Mouse (Mus musculus): Measurements from ENCODE around the gene Lrfn2. TPM values are rescaled to one million over a fixed set of nuclear protein-coding genes. Genes with fewer than 3 reads are reported as not detected.
A peak's percentile ranks its signal among the peaks of the same experiment; 100 is the strongest.

Gene Lrfn2
- polyA plus RNA-seq, 1 experiment from 2014 or later: 1.1 TPM

- H3K4me3 ChIP-seq (ENCODE audit: low read depth, low read length): no peak overlapping the region
- ATAC-seq (replicated peaks; ENCODE audit: low FRiP score): no peak
- H3K27ac ChIP-seq (ENCODE audit: low read depth, low read length): no peak overlapping the region
- H3K9me3 ChIP-seq (ENCODE audit: control insufficient read depth, low read length): no peaks in the 10 kb centered on the region
- no peak for DNase-seq (ENCODE audit: low spot score)
- no peak overlapping the region for H3K4me2 ChIP-seq (ENCODE audit: low read depth, low read length, severe bottlenecking)
- H3K4me1 ChIP-seq (replicated peaks; ENCODE audit: control insufficient read depth, insufficient read depth, low read length): peaks cover 2% of the 10 kb centered on the region; the same call in 1 of the 2 replicates
- no peaks in the 10 kb centered on the region for H3K36me3 ChIP-seq (ENCODE audit: control insufficient read depth, insufficient read depth, low read length)
- WGBS: 71% methylated on average over 6 of the region's 6 CpGs
- H3K9ac ChIP-seq (ENCODE audit: low read length): no peak overlapping the region; the same call in 1 of the 2 replicates
- H3K27me3 ChIP-seq (ENCODE audit: control insufficient read depth, insufficient read depth, low read length): no peaks in the 10 kb centered on the region
Measured at GRCm38 (mm10) chr17:49035052-49035451, 102.9 kb downstream of the Lrfn2 start.

- H3K4me1 ChIP-seq (replicated peaks; ENCODE audit: control insufficient read depth, insufficient read depth, low read length): no peaks in the 10 kb centered on the region
- H3K36me3 ChIP-seq (ENCODE audit: control insufficient read depth, insufficient read depth, low read length): no peaks in the 10 kb centered on the region
- no peak for DNase-seq (ENCODE audit: low spot score)
- no peak overlapping the region for H3K9ac ChIP-seq (ENCODE audit: low read length)
- H3K4me2 ChIP-seq (ENCODE audit: low read depth, low read length, severe bottlenecking): no peak overlapping the region
- H3K9me3 ChIP-seq (ENCODE audit: control insufficient read depth, low read length): no peaks in the 10 kb centered on the region
- ATAC-seq (replicated peaks; ENCODE audit: low FRiP score): no peak
- H3K27me3 ChIP-seq (ENCODE audit: control insufficient read depth, insufficient read depth, low read length): no peaks in the 10 kb centered on the region
- no peak overlapping the region for H3K4me3 ChIP-seq (ENCODE audit: low read depth, low read length)
- 78% methylated on average over 8 of the region's 8 CpGs for WGBS
- no peak overlapping the region for H3K27ac ChIP-seq (ENCODE audit: low read depth, low read length)
Measured at GRCm38 (mm10) chr17:49037163-49037950, 105.2 kb downstream of the Lrfn2 start.

GRCm38 (mm10) chr17:49043806-49044640 is 111.8 kb downstream of the Lrfn2 start:
- H3K27me3 ChIP-seq (ENCODE audit: control insufficient read depth, insufficient read depth, low read length): no peaks in the 10 kb centered on the region
- H3K4me3 ChIP-seq (ENCODE audit: low read depth, low read length): no peak overlapping the region
- H3K4me2 ChIP-seq (ENCODE audit: low read depth, low read length, severe bottlenecking): 0 out of 2 replicates have a peak overlapping the region, but pooled peaks have one; percentile 11
- no peaks in the 10 kb centered on the region for H3K9me3 ChIP-seq (ENCODE audit: control insufficient read depth, low read length)
- no peak overlapping the region; the same call in 1 of the 2 replicates for H3K27ac ChIP-seq (ENCODE audit: low read depth, low read length)
- no peak overlapping the region for H3K9ac ChIP-seq (ENCODE audit: low read length)
- ATAC-seq (replicated peaks; ENCODE audit: low FRiP score) (peak; percentile 93), DNase-seq (ENCODE audit: low spot score) (peak; percentile 65)
- H3K4me1 ChIP-seq (replicated peaks; ENCODE audit: control insufficient read depth, insufficient read depth, low read length): peaks cover 12% of the 10 kb centered on the region; the same call in 1 of the 2 replicates
- H3K36me3 ChIP-seq (ENCODE audit: control insufficient read depth, insufficient read depth, low read length): no peaks in the 10 kb centered on the region
- WGBS: 13% methylated on average over 11 of the region's 11 CpGs

- Histone ChIP-seq H3K36me3 (ENCODE audit: control insufficient read depth, insufficient read depth, low read length) (no peaks in the 10 kb centered on the region), H3K27me3 (ENCODE audit: control insufficient read depth, insufficient read depth, low read length) (no peaks in the 10 kb centered on the region), H3K27ac (ENCODE audit: low read depth, low read length) (no peak overlapping the region), H3K9me3 (ENCODE audit: control insufficient read depth, low read length) (no peaks in the 10 kb centered on the region), H3K4me3 (ENCODE audit: low read depth, low read length) (no peak overlapping the region), H3K4me1 (replicated peaks; ENCODE audit: control insufficient read depth, insufficient read depth, low read length) (peaks cover 12% of the 10 kb centered on the region; the same call in 1 of the 2 replicates), H3K9ac (ENCODE audit: low read length) (no peak overlapping the region), H3K4me2 (ENCODE audit: low read depth, low read length, severe bottlenecking) (no peak overlapping the region)
- WGBS: 77% methylated on average over 4 of the region's 4 CpGs
- no peak for ATAC-seq (replicated peaks; ENCODE audit: low FRiP score)
- no peak for DNase-seq (ENCODE audit: low spot score)
Measured at GRCm38 (mm10) chr17:49047921-49048320, 115.7 kb downstream of the Lrfn2 start.

GRCm38 (mm10) chr17:49051231-49051630 is 119.1 kb downstream of the Lrfn2 start:
- H3K4me1 ChIP-seq (replicated peaks; ENCODE audit: control insufficient read depth, insufficient read depth, low read length): no peaks in the 10 kb centered on the region
- WGBS: 92% methylated on average over 11 of the region's 11 CpGs
- no peak overlapping the region for H3K27ac ChIP-seq (ENCODE audit: low read depth, low read length)
- H3K4me3 ChIP-seq (ENCODE audit: low read depth, low read length): no peak overlapping the region
- no peak overlapping the region for H3K4me2 ChIP-seq (ENCODE audit: low read depth, low read length, severe bottlenecking)
- H3K9ac ChIP-seq (ENCODE audit: low read length): no peak overlapping the region
- ATAC-seq (replicated peaks; ENCODE audit: low FRiP score): no peak
- H3K36me3 ChIP-seq (ENCODE audit: control insufficient read depth, insufficient read depth, low read length): no peaks in the 10 kb centered on the region
- DNase-seq (ENCODE audit: low spot score): no peak
- H3K9me3 ChIP-seq (ENCODE audit: control insufficient read depth, low read length): no peaks in the 10 kb centered on the region
- H3K27me3 ChIP-seq (ENCODE audit: control insufficient read depth, insufficient read depth, low read length): no peaks in the 10 kb centered on the region

GRCm38 (mm10) chr17:49061141-49061540 is 129.0 kb downstream of the Lrfn2 start:
- 87% methylated on average over 8 of the region's 8 CpGs for WGBS
- H3K4me2 ChIP-seq (ENCODE audit: low read depth, low read length, severe bottlenecking): no peak overlapping the region
- H3K9ac ChIP-seq (ENCODE audit: low read length): no peak overlapping the region
- no peak overlapping the region for H3K27ac ChIP-seq (ENCODE audit: low read depth, low read length)
- no peak overlapping the region for H3K4me3 ChIP-seq (ENCODE audit: low read depth, low read length)
- ATAC-seq (replicated peaks; ENCODE audit: low FRiP score): no peak
- H3K36me3 ChIP-seq (ENCODE audit: control insufficient read depth, insufficient read depth, low read length): no peaks in the 10 kb centered on the region
- no peaks in the 10 kb centered on the region for H3K27me3 ChIP-seq (ENCODE audit: control insufficient read depth, insufficient read depth, low read length)
- H3K9me3 ChIP-seq (ENCODE audit: control insufficient read depth, low read length): no peaks in the 10 kb centered on the region
- DNase-seq (ENCODE audit: low spot score): no peak
- no peaks in the 10 kb centered on the region for H3K4me1 ChIP-seq (replicated peaks; ENCODE audit: control insufficient read depth, insufficient read depth, low read length)

GRCm38 (mm10) chr17:49063789-49064188 is 131.6 kb downstream of the Lrfn2 start:
- DNase-seq (ENCODE audit: low spot score): no peak
- no peak overlapping the region for H3K4me2 ChIP-seq (ENCODE audit: low read depth, low read length, severe bottlenecking)
- H3K27me3 ChIP-seq (ENCODE audit: control insufficient read depth, insufficient read depth, low read length): no peaks in the 10 kb centered on the region
- H3K36me3 ChIP-seq (ENCODE audit: control insufficient read depth, insufficient read depth, low read length): no peaks in the 10 kb centered on the region
- H3K4me3 ChIP-seq (ENCODE audit: low read depth, low read length): no peak overlapping the region
- 45% methylated on average over 3 of the region's 3 CpGs for WGBS
- no peak overlapping the region for H3K27ac ChIP-seq (ENCODE audit: low read depth, low read length)
- no peak overlapping the region for H3K9ac ChIP-seq (ENCODE audit: low read length)
- no peaks in the 10 kb centered on the region for H3K4me1 ChIP-seq (replicated peaks; ENCODE audit: control insufficient read depth, insufficient read depth, low read length)
- H3K9me3 ChIP-seq (ENCODE audit: control insufficient read depth, low read length): no peaks in the 10 kb centered on the region
- no peak for ATAC-seq (replicated peaks; ENCODE audit: low FRiP score)

GRCm38 (mm10) chr17:49064526-49064925 is 132.3 kb downstream of the Lrfn2 start:
- H3K9ac ChIP-seq (ENCODE audit: low read length): no peak overlapping the region

More at GRCm38 (mm10) chr17:49064526-49064925, 132.3 kb downstream of the Lrfn2 start:
- Histone ChIP-seq H3K4me1 (replicated peaks; ENCODE audit: control insufficient read depth, insufficient read depth, low read length) (no peaks in the 10 kb centered on the region), H3K27ac (ENCODE audit: low read depth, low read length) (no peak overlapping the region), H3K9me3 (ENCODE audit: control insufficient read depth, low read length) (no peaks in the 10 kb centered on the region), H3K4me3 (ENCODE audit: low read depth, low read length) (no peak overlapping the region), H3K36me3 (ENCODE audit: control insufficient read depth, insufficient read depth, low read length) (no peaks in the 10 kb centered on the region), H3K4me2 (ENCODE audit: low read depth, low read length, severe bottlenecking) (no peak overlapping the region), H3K27me3 (ENCODE audit: control insufficient read depth, insufficient read depth, low read length) (no peaks in the 10 kb centered on the region)
- no peak for ATAC-seq (replicated peaks; ENCODE audit: low FRiP score)
- 87% methylated on average over 8 of the region's 8 CpGs for WGBS
- no peak for DNase-seq (ENCODE audit: low spot score)

All from forebrain, embryonic 11.5 days (tissue).